Mouse (Mus musculus) MEL (cell line): Measurements from ENCODE around the gene Pip4k2c.

Source experiments
- CHD2 ChIP-seq: IDR thresholded peaks from 2 replicates; pipeline ENCODE4 v1.6.1; 2011; ENCODE audit warnings: low read length, improper control_type of control experiment
- CTCF ChIP-seq, 3 experiments: IDR thresholded peaks in 2 of 3; conservative IDR thresholded peaks in 1 of 3; 2 replicates each; pipeline ENCODE4 v1.5.1; 2011 to 2012; ENCODE audit warnings: low read length in 3 of 3, low read depth in 2 of 3, mild to moderate bottlenecking in 2 of 3, improper control_type of control experiment in 1 of 3, inconsistent platforms in 1 of 3, mixed read lengths in 1 of 3, moderate library complexity in 1 of 3; ENCODE audit not compliant: control insufficient read depth in 1 of 3, insufficient read depth in 1 of 3, poor library complexity in 1 of 3, severe bottlenecking in 1 of 3
- GATA1 ChIP-seq: IDR thresholded peaks from 2 replicates; pipeline ENCODE4 v1.6.1; 2011; ENCODE audit warnings: low read depth, low read length, improper control_type of control experiment
- KAT2A ChIP-seq: conservative IDR thresholded peaks from 2 replicates; pipeline ENCODE4 v1.6.1; 2012; ENCODE audit warnings: low read depth, low read length, improper control_type of control experiment, inconsistent platforms
- POLR2A ChIP-seq, 2 experiments: IDR thresholded peaks; 2 replicates each; pipeline ENCODE4 v1.6.1; 2011 to 2012; ENCODE audit warnings: low read length in 2 of 2, mild to moderate bottlenecking in 2 of 2, control low read depth in 1 of 2, improper control_type of control experiment in 1 of 2, low read depth in 1 of 2, moderate library complexity in 1 of 2; ENCODE audit not compliant: control insufficient read depth in 1 of 2, insufficient read depth in 1 of 2, poor library complexity in 1 of 2

- no peak for TF ChIP-seq POLR2A (IDR thresholded peaks at IDR 0.05; ENCODE audit: control insufficient read depth in 1 of 2, insufficient read depth in 1 of 2, low read depth in 1 of 2, low read length in 2 of 2, poor library complexity in 1 of 2)
- no peak for TF ChIP-seq CTCF (IDR thresholded peaks at IDR 0.05 in 2 of 3, conservative IDR thresholded peaks at IDR 0.05 in 1 of 3; ENCODE audit: control insufficient read depth in 1 of 3, insufficient read depth in 1 of 3, low read depth in 2 of 3, low read length in 3 of 3, poor library complexity in 1 of 3, severe bottlenecking in 1 of 3)
- no peak for TF ChIP-seq GATA1
- no peak for TF ChIP-seq CHD2
- TF ChIP-seq KAT2A, result no peak
Measured at GRCm38 (mm10) chr10:127236541-127236940, 25.2 kb upstream of the Pip4k2c start.
